Mouse (Mus musculus) B cell, adult 2 months (primary cell): Measurements from ENCODE around the gene Cyp2d9.
"Not testable (repeated sequence)": the region's sequence is repeated elsewhere in the genome, so short reads cannot be mapped to it uniquely, and the experiment has no call there.

Experiments
- DNase-seq, 2 experiments: peaks; one replicate each; pipeline ENCODE4 v3.0.0; 2022

The Cyp2d9 gene

GRCm38 (mm10) chr15:82452133-82452532 is 18.9 kb downstream of the Cyp2d9 start:
- DNase-seq = not testable (repeated sequence)

GRCm38 (mm10) chr15:82453501-82453900 is 20.3 kb downstream of the Cyp2d9 start:
- DNase-seq = not testable (repeated sequence)

GRCm38 (mm10) chr15:82456086-82456790 is 23.0 kb downstream of the Cyp2d9 start:
- not testable (repeated sequence) for DNase-seq

GRCm38 (mm10) chr15:82457064-82458021 is 24.1 kb downstream of the Cyp2d9 start:
- no peak for DNase-seq

- not testable (repeated sequence) for DNase-seq
Observed at GRCm38 (mm10) chr15:82459266-82459665, 26.0 kb downstream of the Cyp2d9 start.

GRCm38 (mm10) chr15:82464701-82465100 is 31.5 kb downstream of the Cyp2d9 start:
- no peak for DNase-seq

GRCm38 (mm10) chr15:82494273-82494672 is 61.0 kb downstream of the Cyp2d9 start:
- DNase-seq = not testable (repeated sequence)
